Mouse (Mus musculus): ENCODE data around the gene Ap3d1. TPM values are rescaled to one million over a fixed set of nuclear protein-coding genes. Genes with fewer than 3 reads are reported as not detected.
A peak's percentile ranks its signal among the peaks of the same experiment; 100 is the strongest.

The Ap3d1 gene
- polyA plus RNA-seq, 1 experiment, result 176 TPM

GRCm38 (mm10) chr10:80774981-80775380 is 32.9 kb upstream of the Ap3d1 start:
- DNase-seq (ENCODE audit: low read depth), result no peak
- TF ChIP-seq CTCF (IDR thresholded peaks at IDR 0.05; ENCODE audit: borderline replicate concordance, extremely low read depth, insufficient read depth, insufficient read length) (no peak), POLR2A (IDR thresholded peaks at IDR 0.05; ENCODE audit: borderline replicate concordance, extremely low read depth, insufficient read depth, insufficient read length, poor library complexity, severe bottlenecking) (no peak)

GRCm38 (mm10) chr10:80774549-80774948 is 32.5 kb upstream of the Ap3d1 start:
- peak; percentile 82 for DNase-seq (ENCODE audit: low read depth)
- TF ChIP-seq POLR2A (IDR thresholded peaks at IDR 0.05; ENCODE audit: borderline replicate concordance, extremely low read depth, insufficient read depth, insufficient read length, poor library complexity, severe bottlenecking), result no peak
- peak; percentile 87 for TF ChIP-seq CTCF (IDR thresholded peaks at IDR 0.05; ENCODE audit: borderline replicate concordance, extremely low read depth, insufficient read depth, insufficient read length)

- no peak for TF ChIP-seq POLR2A (IDR thresholded peaks at IDR 0.05; ENCODE audit: borderline replicate concordance, extremely low read depth, insufficient read depth, insufficient read length, poor library complexity, severe bottlenecking)
- no peak for TF ChIP-seq CTCF (IDR thresholded peaks at IDR 0.05; ENCODE audit: borderline replicate concordance, extremely low read depth, insufficient read depth, insufficient read length)
- no peak for DNase-seq (ENCODE audit: low read depth)
Measured at GRCm38 (mm10) chr10:80773816-80774215, 31.8 kb upstream of the Ap3d1 start.

GRCm38 (mm10) chr10:80768365-80768764 is 26.3 kb upstream of the Ap3d1 start:
- DNase-seq (ENCODE audit: low read depth), result no peak
- TF ChIP-seq POLR2A (IDR thresholded peaks at IDR 0.05; ENCODE audit: borderline replicate concordance, extremely low read depth, insufficient read depth, insufficient read length, poor library complexity, severe bottlenecking), result no peak
- TF ChIP-seq CTCF (IDR thresholded peaks at IDR 0.05; ENCODE audit: borderline replicate concordance, extremely low read depth, insufficient read depth, insufficient read length), result no peak

DNA sequence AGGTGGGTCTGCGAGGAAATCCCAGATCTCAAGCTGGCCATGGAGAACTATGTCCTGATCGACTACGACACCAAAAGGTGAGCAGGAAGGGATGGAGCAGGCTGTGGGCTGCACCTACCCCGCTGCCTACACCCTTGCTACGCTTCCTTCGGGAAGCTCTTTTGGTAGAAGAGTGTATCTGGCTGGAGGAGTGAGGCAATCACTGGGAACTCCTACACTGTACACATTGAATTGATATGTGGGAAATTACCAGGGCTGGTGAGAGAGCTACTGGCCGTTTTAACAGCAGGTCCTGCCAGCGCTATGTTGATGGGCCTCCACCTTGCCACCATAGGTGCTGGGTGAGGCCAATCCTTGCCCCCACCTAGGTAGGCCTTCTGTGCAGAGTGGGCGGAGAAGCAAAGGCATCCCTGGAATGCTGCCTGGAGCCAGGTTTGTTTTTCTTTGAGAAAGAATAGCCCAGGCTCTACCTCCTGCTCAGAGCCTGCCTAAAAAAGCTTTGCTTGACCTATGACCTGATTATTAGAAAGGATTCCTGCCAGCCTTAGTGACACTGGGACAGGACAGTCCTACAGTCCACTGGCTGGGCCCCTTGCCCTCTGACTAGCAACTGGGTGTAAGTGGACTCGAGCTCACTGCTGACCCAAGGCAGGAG is 24.2 kb upstream of the Ap3d1 start:
- no peak for TF ChIP-seq CTCF (IDR thresholded peaks at IDR 0.05; ENCODE audit: borderline replicate concordance, extremely low read depth, insufficient read depth, insufficient read length)
- no peak for TF ChIP-seq POLR2A (IDR thresholded peaks at IDR 0.05; ENCODE audit: borderline replicate concordance, extremely low read depth, insufficient read depth, insufficient read length, poor library complexity, severe bottlenecking)
- DNase-seq (ENCODE audit: low read depth), result no peak

DNA sequence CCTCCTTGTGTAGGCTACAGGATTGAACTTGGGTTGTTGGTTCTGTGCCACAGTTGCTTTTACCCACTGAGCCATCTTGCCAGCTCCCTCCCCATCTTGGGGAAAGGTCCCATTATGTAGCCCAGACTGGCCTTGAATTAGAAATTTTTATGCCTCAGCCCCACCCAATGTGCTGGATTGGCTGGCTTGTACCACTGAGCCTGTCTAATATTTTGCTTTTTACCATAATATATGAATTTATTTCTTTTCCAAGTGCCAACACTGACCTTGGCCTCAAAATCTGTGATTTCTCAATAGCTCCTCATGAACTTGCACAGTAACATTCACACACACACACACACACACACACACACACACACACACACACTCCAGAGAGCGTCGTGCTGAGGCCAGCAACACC is 23.7 kb upstream of the Ap3d1 start:
- DNase-seq (ENCODE audit: low read depth), result no peak
- TF ChIP-seq CTCF (IDR thresholded peaks at IDR 0.05; ENCODE audit: borderline replicate concordance, extremely low read depth, insufficient read depth, insufficient read length) (no peak), POLR2A (IDR thresholded peaks at IDR 0.05; ENCODE audit: borderline replicate concordance, extremely low read depth, insufficient read depth, insufficient read length, poor library complexity, severe bottlenecking) (no peak)

- no peak for DNase-seq (ENCODE audit: low read depth)
- no peak for TF ChIP-seq CTCF (IDR thresholded peaks at IDR 0.05; ENCODE audit: borderline replicate concordance, extremely low read depth, insufficient read depth, insufficient read length)
- TF ChIP-seq POLR2A (IDR thresholded peaks at IDR 0.05; ENCODE audit: borderline replicate concordance, extremely low read depth, insufficient read depth, insufficient read length, poor library complexity, severe bottlenecking), result no peak
Measured at GRCm38 (mm10) chr10:80763502-80763901, 21.4 kb upstream of the Ap3d1 start.

GRCm38 (mm10) chr10:80761821-80762220 is 19.8 kb upstream of the Ap3d1 start:
- TF ChIP-seq POLR2A (IDR thresholded peaks at IDR 0.05; ENCODE audit: borderline replicate concordance, extremely low read depth, insufficient read depth, insufficient read length, poor library complexity, severe bottlenecking) (no peak), CTCF (IDR thresholded peaks at IDR 0.05; ENCODE audit: borderline replicate concordance, extremely low read depth, insufficient read depth, insufficient read length) (no peak)
- DNase-seq (ENCODE audit: low read depth), result no peak

- no peak for TF ChIP-seq CTCF (IDR thresholded peaks at IDR 0.05; ENCODE audit: borderline replicate concordance, extremely low read depth, insufficient read depth, insufficient read length)
- no peak for TF ChIP-seq POLR2A (IDR thresholded peaks at IDR 0.05; ENCODE audit: borderline replicate concordance, extremely low read depth, insufficient read depth, insufficient read length, poor library complexity, severe bottlenecking)
- no peak for DNase-seq (ENCODE audit: low read depth)
Measured at GRCm38 (mm10) chr10:80760596-80761524, 18.8 kb upstream of the Ap3d1 start.

DNA sequence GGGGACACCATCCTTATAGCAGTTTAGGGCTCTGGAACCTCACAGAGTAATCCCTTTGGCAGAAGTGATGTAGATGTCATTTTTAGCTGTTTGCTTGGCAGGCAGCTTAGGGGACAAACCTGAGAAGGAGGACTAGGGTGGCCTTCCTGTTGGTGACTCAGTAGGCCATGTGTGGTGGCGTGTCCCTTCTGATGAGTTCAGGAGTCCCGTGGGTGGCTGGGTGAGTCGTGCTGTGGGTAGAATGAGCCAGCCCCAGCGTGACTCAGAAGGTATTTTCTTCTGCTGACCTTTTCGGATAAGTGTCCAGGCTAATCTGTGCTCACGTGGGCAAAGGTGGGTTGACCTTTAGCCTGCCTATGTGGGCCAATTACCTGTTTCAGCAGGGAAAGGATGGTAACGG is 16.6 kb upstream of the Ap3d1 start:
- no peak for DNase-seq (ENCODE audit: low read depth)
- TF ChIP-seq CTCF (IDR thresholded peaks at IDR 0.05; ENCODE audit: borderline replicate concordance, extremely low read depth, insufficient read depth, insufficient read length) (no peak), POLR2A (IDR thresholded peaks at IDR 0.05; ENCODE audit: borderline replicate concordance, extremely low read depth, insufficient read depth, insufficient read length, poor library complexity, severe bottlenecking) (no peak)

- peak; percentile 51 for DNase-seq (ENCODE audit: low read depth)
- TF ChIP-seq POLR2A (IDR thresholded peaks at IDR 0.05; ENCODE audit: borderline replicate concordance, extremely low read depth, insufficient read depth, insufficient read length, poor library complexity, severe bottlenecking), result no peak
- TF ChIP-seq CTCF (IDR thresholded peaks at IDR 0.05; ENCODE audit: borderline replicate concordance, extremely low read depth, insufficient read depth, insufficient read length), result peak; percentile 49; the same call in 1 of the 2 replicates
Measured at GRCm38 (mm10) chr10:80757717-80758116, 15.7 kb upstream of the Ap3d1 start.
